Mouse (Mus musculus) midbrain, postnatal 0 days (tissue): ENCODE data around the gene Jun. TPM values are rescaled to one million over a fixed set of nuclear protein-coding genes. Genes with fewer than 3 reads are reported as not detected.

Experiments used
- ATAC-seq: fragments of 200-750 bp; cut with Nextera tagmentation; 2 replicates; pipeline ENCODE4 v1.8.0; 2017; ENCODE audit warnings: moderate number of reproducible peaks, mild to moderate bottlenecking, moderate TSS enrichment, moderate library complexity; ENCODE audit not compliant: low FRiP score
- DNase-seq: peaks from one replicate; pipeline ENCODE4 v3.0.0-alpha.2; 2015; ENCODE audit warnings: low spot score
- H3K27ac ChIP-seq: fragments of 300-500 bp; sonication (generic); 2 replicates; pipeline ENCODE4 v1.5.1; 2014; ENCODE audit warnings: low read depth, mild to moderate bottlenecking, low read length, mixed read lengths
- H3K27me3 ChIP-seq: fragments of 300-500 bp; sonication (generic); 2 replicates; pipeline ENCODE4 v1.6.1; 2014; ENCODE audit warnings: low read length, control low read depth, mixed read lengths; ENCODE audit not compliant: insufficient read depth
- H3K36me3 ChIP-seq: fragments of 300-500 bp; sonication (generic); 2 replicates; pipeline ENCODE4 v1.6.1; 2014; ENCODE audit warnings: low read length, control low read depth, mixed read lengths; ENCODE audit not compliant: insufficient read depth
- H3K4me1 ChIP-seq: fragments of 300-500 bp; sonication (generic); 2 replicates; pipeline ENCODE4 v1.6.1; 2014; ENCODE audit warnings: mild to moderate bottlenecking, control low read depth, antibody characterized with exemption, low read length, mixed read lengths; ENCODE audit not compliant: insufficient read depth
- H3K4me2 ChIP-seq: fragments of 300-500 bp; sonication (generic); 2 replicates; pipeline ENCODE4 v1.6.1; 2014; ENCODE audit warnings: low read depth, mild to moderate bottlenecking, low read length, mixed read lengths; ENCODE audit not compliant: poor library complexity, severe bottlenecking
- H3K4me3 ChIP-seq: fragments of 300-500 bp; sonication (generic); 2 replicates; pipeline ENCODE4 v1.5.1; 2014; ENCODE audit warnings: low read depth, mild to moderate bottlenecking, low read length, moderate library complexity
- H3K9ac ChIP-seq: fragments of 300-500 bp; sonication (generic); replicated peaks from 2 replicates; pipeline ENCODE4 v1.6.1; 2014; ENCODE audit warnings: mild to moderate bottlenecking, low read length, moderate library complexity, mixed read lengths; ENCODE audit not compliant: poor library complexity, severe bottlenecking
- H3K9me3 ChIP-seq: fragments of 300-500 bp; sonication (generic); 2 replicates; pipeline ENCODE4 v1.6.1; 2016; ENCODE audit warnings: low read length, control low read depth
- CTCF ChIP-seq: IDR thresholded peaks from 2 replicates; pipeline ENCODE4 v1.5.1; 2016; ENCODE audit warnings: antibody characterized with exemption, mild to moderate bottlenecking
- WGBS: fragments of 180-500 bp; shearing (Covaris S2); extraction: QIAGEN DNeasy Blood & Tissue Kit; methylation state at CpG from one replicate; pipeline ENCODE4 v1.1.7; 2014; 5-methylcytosine and 5-hydroxymethylcytosine counted together
- polyA plus RNA-seq: library from polyadenylated mRNA; unstranded; fragments of >200 nt; fragmentation: Nextera tagmentation; extraction: Ambion mirVana; gene quantifications from 2 replicates; pipeline ENCODE4 v1.2.1, GENCODE M21; 2015
- total RNA-seq: library from RNA; depleted of rRNA; stranded (reverse); fragments of >200 nt; gene quantifications from 2 replicates; pipeline ENCODE4 v1.2.3, GENCODE M21; 2014

The Jun gene
- total and polyA plus RNA-seq, 2 experiments from 2014 or later, result 40.5 to 62.7 TPM

DNA sequence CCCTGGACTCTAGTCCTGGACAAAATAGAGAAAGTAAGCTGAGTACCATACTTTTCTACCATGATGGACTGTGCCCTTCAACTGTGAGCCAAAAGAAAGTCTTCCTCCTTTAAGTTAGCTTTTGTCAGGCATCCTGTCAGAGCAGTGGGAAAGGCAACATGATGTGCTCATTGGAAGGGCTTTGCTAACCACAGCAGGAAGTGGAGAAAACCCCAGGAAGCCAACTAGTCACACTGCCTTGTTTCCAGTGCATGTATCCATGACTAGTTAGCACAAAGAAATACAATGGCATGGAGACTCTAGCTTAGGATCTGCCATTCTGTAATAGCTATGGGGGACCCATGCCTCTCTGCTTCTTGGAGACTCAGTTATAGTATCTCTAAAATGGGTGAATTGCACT, 37.9 kb upstream of the Jun start:
- no peak overlapping the region for H3K9ac ChIP-seq
- TF ChIP-seq CTCF, result no peak
- H3K27me3 ChIP-seq, result no peaks in the 10 kb centered on the region
- ATAC-seq, result no peak
- H3K9me3 ChIP-seq, result no peaks in the 10 kb centered on the region
- H3K4me2 ChIP-seq, result no peak overlapping the region
- no peak for DNase-seq
- H3K36me3 ChIP-seq, result no peaks in the 10 kb centered on the region
- H3K4me1 ChIP-seq, result no peaks in the 10 kb centered on the region
- H3K4me3 ChIP-seq, result no peak overlapping the region
- no peak overlapping the region for H3K27ac ChIP-seq

DNA sequence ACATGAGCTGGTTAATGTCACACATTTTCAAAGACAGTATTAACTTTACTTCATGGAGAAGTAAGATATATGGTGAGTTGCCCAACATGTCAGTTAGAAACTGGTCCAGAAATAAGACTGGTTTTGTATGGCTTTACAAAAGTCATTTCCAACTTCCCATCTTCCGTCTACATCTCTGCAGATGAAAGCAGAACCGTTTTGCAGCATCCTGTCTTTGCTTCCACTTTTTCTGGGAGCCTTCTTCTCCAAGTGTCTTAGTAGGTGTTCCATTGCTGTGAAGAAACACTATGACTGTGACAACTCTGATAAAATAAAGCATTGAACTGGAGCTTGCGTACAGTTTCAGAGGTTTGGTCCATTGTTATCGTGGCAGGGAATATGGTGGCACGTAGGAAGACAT, 37.0 kb upstream of the Jun start:
- no peak overlapping the region for H3K4me3 ChIP-seq
- no peak for TF ChIP-seq CTCF
- H3K4me1 ChIP-seq, result no peaks in the 10 kb centered on the region
- DNase-seq, result no peak
- WGBS, result 99% methylated on average over 5 of the region's 5 CpGs
- ATAC-seq, result no peak
- H3K9ac ChIP-seq, result no peak overlapping the region
- H3K36me3 ChIP-seq, result no peaks in the 10 kb centered on the region
- no peaks in the 10 kb centered on the region for H3K27me3 ChIP-seq
- no peak overlapping the region for H3K27ac ChIP-seq
- no peaks in the 10 kb centered on the region for H3K9me3 ChIP-seq
- no peak overlapping the region for H3K4me2 ChIP-seq

DNA sequence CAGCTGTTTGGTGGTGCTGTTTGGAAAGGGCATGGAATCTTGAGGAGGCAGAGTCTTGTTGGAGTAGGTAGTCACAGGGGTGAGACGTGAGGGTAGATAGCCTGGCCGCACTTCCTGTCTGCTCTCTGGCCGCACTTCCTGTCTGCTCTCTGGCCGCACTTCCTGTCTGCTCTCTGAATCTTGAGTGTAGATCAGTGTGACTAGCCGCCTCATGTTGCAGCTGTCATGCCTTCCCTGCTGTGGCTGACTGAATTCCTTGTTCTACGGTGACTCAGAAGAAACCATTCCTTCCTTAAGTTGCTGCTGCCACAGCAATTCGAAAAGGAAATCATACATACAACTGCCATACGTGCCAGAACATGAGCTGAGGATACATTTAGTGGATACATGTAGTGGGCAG, 31.9 kb upstream of the Jun start:
- no peaks in the 10 kb centered on the region for H3K27me3 ChIP-seq
- no peak overlapping the region for H3K27ac ChIP-seq
- no peaks in the 10 kb centered on the region for H3K9me3 ChIP-seq
- H3K4me2 ChIP-seq, result no peak overlapping the region
- no peak for DNase-seq
- 86% methylated on average over 8 of the region's 8 CpGs for WGBS
- H3K9ac ChIP-seq, result no peak overlapping the region
- no peaks in the 10 kb centered on the region for H3K4me1 ChIP-seq
- no peak overlapping the region for H3K4me3 ChIP-seq
- no peak for TF ChIP-seq CTCF
- no peak for ATAC-seq
- H3K36me3 ChIP-seq, result no peaks in the 10 kb centered on the region

- no peaks in the 10 kb centered on the region for H3K36me3 ChIP-seq
- H3K9me3 ChIP-seq, result no peaks in the 10 kb centered on the region
- DNase-seq, result peak; percentile 9
- ATAC-seq, result no peak
- no peak overlapping the region for H3K4me2 ChIP-seq
- no peaks in the 10 kb centered on the region for H3K27me3 ChIP-seq
- H3K9ac ChIP-seq, result no peak overlapping the region
- TF ChIP-seq CTCF, result no peak
- no peak overlapping the region for H3K27ac ChIP-seq
- no peaks in the 10 kb centered on the region for H3K4me1 ChIP-seq
- no peak overlapping the region for H3K4me3 ChIP-seq
- 66% methylated on average over 5 of the region's 5 CpGs for WGBS
Measured at GRCm38 (mm10) chr4:95083191-95083729, 31.2 kb upstream of the Jun start.

- Histone ChIP-seq H3K4me1 (no peaks in the 10 kb centered on the region), H3K36me3 (no peaks in the 10 kb centered on the region), H3K4me3 (no peak overlapping the region), H3K4me2 (no peak overlapping the region), H3K9me3 (no peaks in the 10 kb centered on the region), H3K9ac (no peak overlapping the region), H3K27ac (no peak overlapping the region), H3K27me3 (no peaks in the 10 kb centered on the region)
- peak; percentile 39; the same call in 1 of the 2 replicates for ATAC-seq
- DNase-seq, result peak; percentile 71
- no peak for TF ChIP-seq CTCF
- WGBS, result 49% methylated on average over 4 of the region's 4 CpGs
Measured at GRCm38 (mm10) chr4:95082481-95083088, 30.6 kb upstream of the Jun start.

DNA sequence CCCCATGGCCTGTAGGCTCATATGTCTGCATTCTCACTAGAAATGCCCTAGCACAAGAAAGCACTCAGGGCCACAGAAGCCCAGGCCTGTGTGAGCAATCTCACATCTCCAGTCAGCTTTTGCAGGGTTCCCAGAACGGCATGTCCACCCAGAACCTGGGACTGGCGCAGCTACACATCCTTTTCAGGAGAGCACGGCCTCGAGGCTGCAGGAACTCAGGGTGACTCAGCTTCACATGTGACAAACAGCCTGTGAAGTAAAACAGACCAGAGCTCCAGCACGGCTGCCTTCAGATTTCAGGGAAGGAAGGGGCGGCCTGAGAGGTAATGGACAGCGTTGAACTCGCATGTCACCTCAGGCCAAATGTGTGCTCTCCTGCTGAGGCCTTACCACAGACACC, 29.6 kb upstream of the Jun start:
- DNase-seq (no peak), ATAC-seq (no peak)
- no peak overlapping the region for H3K27ac ChIP-seq
- no peak overlapping the region for H3K4me2 ChIP-seq
- no peaks in the 10 kb centered on the region for H3K36me3 ChIP-seq
- no peaks in the 10 kb centered on the region for H3K27me3 ChIP-seq
- TF ChIP-seq CTCF, result no peak
- no peak overlapping the region for H3K4me3 ChIP-seq
- H3K4me1 ChIP-seq, result no peaks in the 10 kb centered on the region
- 75% methylated on average over 8 of the region's 8 CpGs for WGBS
- no peak overlapping the region for H3K9ac ChIP-seq
- H3K9me3 ChIP-seq, result no peaks in the 10 kb centered on the region
